Mouse (Mus musculus): Measurements from ENCODE around the gene Ccdc115. TPM values are rescaled to one million over a fixed set of nuclear protein-coding genes. Genes with fewer than 3 reads are reported as not detected.
A peak's percentile ranks its signal among the peaks of the same experiment; 100 is the strongest.

Ccdc115 gene
- polyA plus RNA-seq, 1 experiment from 2014 or later: 55.1 TPM

GRCm38 (mm10) chr1:34387346-34388327 lies 51.8 kb downstream of the Ccdc115 start:
- Histone ChIP-seq H3K36me3 (replicated peaks) (no peaks in the 10 kb centered on the region), H3K9me3 (no peaks in the 10 kb centered on the region), H3K27me3 (replicated peaks; ENCODE audit: low read depth, poor library complexity, severe bottlenecking) (no peaks in the 10 kb centered on the region), H3K27ac (replicated peaks) (no peak overlapping the region), H3K4me3 (no peak overlapping the region), H3K4me1 (peaks cover 12% of the 10 kb centered on the region)
- peak; percentile 36 for DNase-seq (ENCODE audit: low spot score)
- 64% methylated on average over 12 of the region's 12 CpGs for WGBS

Small RNAs within 50 kb of the gene (microRNA-seq; reads per million reads assigned to microRNA genes)
- 8.2 reads per million, percentile 19 among the genes with 10 or more reads in this experiment for gene Mir5103

Other genes starting within 250 kb of the Ccdc115 start
- gene Imp4, start 179 bp upstream of the Ccdc115 start, polyA plus RNA-seq (2016; fragmentation: Nextera tagmentation; extraction: Ambion mirVana): 123 and 124 TPM in 2 replicates
- gene Ptpn18, start 20.1 kb upstream of the Ccdc115 start, polyA plus RNA-seq (2016; fragmentation: Nextera tagmentation; extraction: Ambion mirVana): 4.5 and 6.0 TPM in 2 replicates
- gene Prss39, start 58.7 kb upstream of the Ccdc115 start, polyA plus RNA-seq (2016; fragmentation: Nextera tagmentation; extraction: Ambion mirVana): not detected in 2 replicates
- 0.29 TPM in 1 of 2 replicates, not detected in the other for gene Cfc1, start 96.0 kb upstream of the Ccdc115 start, polyA plus RNA-seq (2016; fragmentation: Nextera tagmentation; extraction: Ambion mirVana)
- not detected in 2 replicates for gene Prss40, start 121.3 kb upstream of the Ccdc115 start, polyA plus RNA-seq (2016; fragmentation: Nextera tagmentation; extraction: Ambion mirVana)
- 0.64 TPM in 2 replicates for gene Amer3, start 140.0 kb upstream of the Ccdc115 start, polyA plus RNA-seq (2016; fragmentation: Nextera tagmentation; extraction: Ambion mirVana)